In genomic region chr10:86067911-86068310, GRCm38 (mm10) we compare ENCODE assay signal across 14 mouse cellular contexts. TPM values are rescaled to one million over a fixed set of nuclear protein-coding genes. Genes with fewer than 3 reads are reported as not detected.
"Had no signal": no experiment of that assay in that cellular context is flagged by ENCODE, and none has a peak within 500 bp of the region (broad histone marks: within the 10 kb centered on the region; RNA-seq: fewer than 3 reads in every experiment).

No protein-coding gene starts in this region.

- DNase-seq: left cerebral cortex, postnatal 4 days; lung, postnatal 14 days; right cerebral cortex, postnatal 14 days; thymus, adult 18-20 months; thymus, postnatal 14 days had no signal

- H3K4me2 ChIP-seq: kidney, embryonic 15.5 days; limb, embryonic 15.5 days; liver, embryonic 12.5 days; lung, embryonic 15.5 days; midbrain, embryonic 13.5 days; neural tube, embryonic 12.5 days had no signal

- H3K27me3 ChIP-seq: kidney, embryonic 15.5 days; limb, embryonic 15.5 days; lung, embryonic 15.5 days; midbrain, embryonic 13.5 days; neural tube, embryonic 12.5 days had no signal

- H3K36me3 ChIP-seq: kidney, embryonic 15.5 days; limb, embryonic 15.5 days; liver, embryonic 12.5 days; lung, embryonic 15.5 days; neural tube, embryonic 12.5 days had no signal

- H3K9me3 ChIP-seq: kidney, embryonic 15.5 days; limb, embryonic 15.5 days; liver, embryonic 12.5 days; lung, embryonic 15.5 days; midbrain, embryonic 13.5 days; neural tube, embryonic 12.5 days had no signal

- H3K27ac ChIP-seq: kidney, embryonic 15.5 days; limb, embryonic 15.5 days; liver, embryonic 12.5 days; lung, embryonic 15.5 days; midbrain, embryonic 13.5 days; neural tube, embryonic 12.5 days; stomach, postnatal 0 days had no signal

- H3K4me3 ChIP-seq: kidney, embryonic 15.5 days; limb, embryonic 15.5 days; liver, embryonic 12.5 days; lung, embryonic 15.5 days; midbrain, embryonic 13.5 days; neural tube, embryonic 12.5 days had no signal

- H3K9ac ChIP-seq: kidney, embryonic 15.5 days; limb, embryonic 15.5 days; liver, embryonic 12.5 days; lung, embryonic 15.5 days; midbrain, embryonic 13.5 days; neural tube, embryonic 12.5 days had no signal

- ATAC-seq: intestine, embryonic 16.5 days; liver, embryonic 12.5 days; midbrain, embryonic 13.5 days had no signal

RNA-seq across cellular contexts. Expression of gene Bpifc, which starts 56.2 kb away (rescaled TPM):
- polyA plus RNA-seq: intestine, embryonic 16.5 days; large intestine, adult 2 months; liver, embryonic 12.5 days; midbrain, embryonic 13.5 days; neural tube, embryonic 12.5 days had no signal
